Mouse (Mus musculus): ENCODE data around the gene 1700061G19Rik.
"Not testable (repeated sequence)": the region's sequence is repeated elsewhere in the genome, so short reads cannot be mapped to it uniquely, and the experiment has no call there.

The 1700061G19Rik gene

DNA sequence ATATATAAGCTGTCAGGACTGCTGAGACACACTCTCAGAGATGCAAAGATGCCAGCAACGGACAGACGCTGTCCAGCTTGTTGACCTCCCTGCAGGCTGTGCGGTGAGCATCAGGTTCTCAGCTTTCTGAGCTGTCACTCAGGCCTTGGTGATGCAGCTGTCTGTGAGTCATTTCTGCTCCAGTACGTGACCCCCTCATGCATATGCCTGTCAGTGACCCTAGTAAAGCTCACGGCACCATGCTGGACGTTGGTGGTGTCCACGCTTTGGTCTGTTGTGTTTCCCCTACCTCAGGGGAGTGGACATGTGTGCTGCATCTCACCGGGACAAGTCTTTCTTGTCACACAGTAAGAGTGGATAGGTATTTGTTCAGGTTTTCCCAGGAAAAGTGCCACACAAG is 3.5 kb upstream of the 1700061G19Rik start:
- DNase-seq (ENCODE audit: low spot score in 2 of 2): no peak

DNA sequence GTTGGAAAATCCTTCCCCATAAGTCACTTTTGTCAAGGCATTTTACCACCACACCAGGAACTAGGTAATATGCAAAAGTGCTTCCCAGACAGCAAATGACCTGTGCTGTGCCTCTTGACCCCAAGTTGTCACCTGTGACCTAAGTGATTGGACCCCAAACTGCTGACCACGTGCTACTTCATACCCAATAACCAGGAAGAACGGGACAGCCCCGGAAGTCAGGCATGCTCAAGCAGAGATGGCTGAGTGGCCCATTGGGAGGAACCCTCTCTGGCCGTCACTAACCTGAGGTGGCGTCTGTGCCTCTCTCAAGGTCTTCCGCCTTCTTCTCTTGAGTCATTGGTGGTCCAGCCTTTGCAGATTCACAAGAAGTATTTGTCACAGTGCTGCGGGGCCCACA is 2.8 kb upstream of the 1700061G19Rik start:
- DNase-seq (ENCODE audit: low spot score in 2 of 2): no peak

DNA sequence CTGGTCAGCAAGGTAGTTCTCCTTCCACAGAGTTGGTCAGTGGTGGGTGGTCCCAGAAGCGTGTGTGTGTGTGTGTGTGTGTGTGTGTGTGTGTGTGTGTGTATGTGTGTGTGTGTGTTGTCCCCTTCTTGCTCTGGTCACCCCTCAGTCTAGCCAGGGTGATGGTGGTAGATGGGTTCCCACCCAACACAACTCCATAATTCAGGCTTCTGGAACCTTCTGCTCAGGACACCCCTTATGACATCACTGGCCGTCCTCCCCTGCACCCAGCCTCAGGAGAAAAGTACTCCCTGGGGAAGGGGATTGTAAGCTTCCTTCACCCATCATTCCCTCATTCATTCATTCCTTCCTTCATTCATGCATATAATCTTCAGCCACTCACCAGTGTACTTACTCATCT is 1.0 kb upstream of the 1700061G19Rik start, which contains the start of gene Acsbg2:
Acsbg2 (minus strand) TSS at position 211 of the 400 bp plus-strand sequence.
- DNase-seq (ENCODE audit: low spot score in 2 of 2): no peak

DNA sequence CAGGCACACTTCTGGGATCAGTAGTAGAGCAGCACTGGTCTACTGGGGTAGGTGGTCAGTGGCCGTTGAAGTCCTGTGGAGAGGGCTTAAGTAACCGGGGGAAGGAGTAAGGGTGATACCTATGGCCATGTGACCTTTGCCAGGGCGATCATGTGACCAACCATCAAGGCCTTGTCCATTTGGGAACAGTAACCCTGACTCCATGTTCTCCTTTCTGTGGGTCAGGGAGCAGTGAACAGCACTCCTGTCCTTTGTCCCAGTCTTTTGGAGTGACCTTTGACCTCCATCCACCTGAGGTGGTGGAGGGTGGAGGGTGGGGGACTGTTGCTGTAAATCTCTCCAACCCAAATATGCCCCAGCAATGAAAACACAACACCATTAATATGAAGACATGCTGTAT is 1.2 kb downstream of the 1700061G19Rik start:
- no peak for DNase-seq (ENCODE audit: low spot score in 2 of 2)

DNA sequence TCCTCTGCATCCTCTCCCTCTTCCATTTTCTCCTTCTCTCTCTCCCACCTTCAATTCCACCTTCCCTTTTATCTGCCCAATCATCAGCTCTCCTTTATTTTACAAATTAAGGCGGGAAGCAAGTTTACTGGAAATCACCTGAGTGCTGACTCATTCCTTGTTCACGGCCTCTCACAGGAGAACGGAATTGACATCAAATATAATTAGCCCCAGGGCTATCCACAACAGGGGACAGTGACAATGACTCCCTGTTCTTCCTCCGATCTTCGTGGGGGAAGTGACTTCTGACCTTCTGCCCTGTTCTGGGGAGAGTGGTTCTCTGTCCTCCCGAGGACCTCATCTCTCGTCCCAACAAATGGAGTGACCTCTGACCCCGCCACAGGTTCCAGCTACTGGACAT is 1.7 kb downstream of the 1700061G19Rik start:
- no peak for DNase-seq (ENCODE audit: low spot score in 2 of 2)

DNA sequence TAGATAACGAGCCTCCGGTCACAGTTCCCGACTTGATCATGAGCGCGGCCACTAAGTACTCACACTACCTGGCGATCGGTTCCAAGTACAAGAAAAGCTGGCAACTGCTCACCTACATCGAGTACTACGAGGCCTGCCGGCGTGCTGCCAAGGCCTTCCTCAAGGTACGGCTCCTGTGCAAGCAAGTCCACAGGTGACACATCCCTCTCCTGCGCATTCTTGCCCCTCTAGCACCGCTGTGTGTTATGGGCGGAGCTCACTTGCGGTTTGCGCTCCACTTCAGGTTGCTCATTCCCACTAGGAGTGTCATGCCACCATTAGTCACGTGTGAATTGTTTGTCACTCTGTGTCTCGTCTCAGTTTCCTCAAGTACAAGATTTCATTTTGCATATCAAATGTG is 2.1 kb downstream of the 1700061G19Rik start:
- no peak for DNase-seq (ENCODE audit: low spot score in 2 of 2)

DNA sequence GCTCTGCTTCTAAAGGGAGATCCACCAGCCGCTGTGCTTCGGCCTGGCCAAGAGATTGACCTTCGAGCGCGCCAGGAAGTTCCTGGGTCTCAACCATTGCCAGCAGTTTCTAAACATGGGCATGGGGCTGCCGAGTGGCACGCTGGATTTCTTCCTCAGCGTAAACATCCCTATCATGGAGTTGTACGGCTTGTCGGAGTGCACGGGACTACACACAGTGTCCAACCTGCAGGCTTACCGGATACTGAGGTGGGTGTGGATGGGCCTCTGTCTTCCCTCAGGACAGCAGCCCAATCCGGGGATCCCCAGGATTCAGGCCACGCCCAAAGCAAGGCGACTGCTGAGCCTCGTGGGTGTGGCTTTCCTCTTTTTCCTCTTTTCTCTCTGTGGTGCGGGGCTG is 8.3 kb downstream of the 1700061G19Rik start:
- no peak for DNase-seq (ENCODE audit: low spot score in 2 of 2)

DNA sequence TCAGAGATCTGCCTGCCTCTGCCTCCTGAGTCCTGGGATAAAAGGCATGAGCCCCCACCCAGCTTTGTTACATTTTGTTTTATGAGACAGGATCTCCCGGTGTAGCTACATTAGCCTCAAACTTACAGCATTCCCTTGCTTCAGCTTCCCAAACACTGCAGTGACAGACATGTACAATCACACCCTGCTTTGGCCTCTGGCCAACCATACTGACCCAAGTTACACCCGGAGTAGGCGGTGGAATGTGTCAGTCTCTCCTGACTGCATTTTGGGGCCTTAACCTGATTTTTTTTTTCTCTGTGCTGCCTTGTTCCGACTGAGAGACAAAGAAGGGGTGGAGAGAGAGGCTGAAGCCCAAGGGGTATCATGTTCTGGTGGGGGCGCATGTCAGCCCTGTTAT is 9.1 kb downstream of the 1700061G19Rik start:
- DNase-seq (ENCODE audit: low spot score in 2 of 2): no peak

DNA sequence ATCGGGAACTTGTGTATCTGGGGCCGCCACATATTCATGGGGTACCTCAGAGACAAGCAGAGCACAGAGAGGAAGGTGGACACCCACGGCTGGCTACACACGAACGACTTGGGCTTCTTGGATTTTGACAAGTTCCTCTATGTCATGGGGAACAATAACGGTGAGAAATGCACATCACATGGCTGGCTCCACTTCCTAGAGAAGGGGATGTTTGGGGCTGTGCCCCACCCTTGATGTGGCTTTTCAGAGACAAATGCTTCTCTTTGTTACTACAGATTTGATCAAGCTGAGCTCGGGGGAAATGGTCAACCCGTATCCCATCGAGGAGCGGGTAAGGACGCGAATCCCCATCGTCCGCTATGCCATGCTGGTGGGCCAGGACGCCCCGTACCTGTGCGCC is 9.5 kb downstream of the 1700061G19Rik start:
- DNase-seq (ENCODE audit: low spot score in 2 of 2): no peak

DNA sequence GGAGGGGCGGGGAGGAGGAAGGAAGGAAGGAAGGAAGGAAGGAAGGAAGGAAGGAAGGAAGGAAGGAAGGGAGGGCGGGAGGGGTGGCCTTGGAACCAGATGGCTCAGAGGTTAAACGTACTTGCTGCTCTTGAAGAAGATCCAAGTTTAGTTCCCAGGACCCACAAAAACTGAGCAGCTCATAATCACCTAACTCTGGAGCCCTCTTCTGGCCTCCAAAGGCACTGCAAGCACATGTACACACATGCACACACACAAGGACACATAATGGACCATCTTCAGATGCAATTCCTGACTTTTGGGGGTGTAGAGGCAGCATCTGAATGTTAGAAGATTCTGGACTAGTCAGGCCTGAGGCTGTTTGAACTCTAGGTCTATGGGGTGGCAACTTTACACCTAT is 12.8 kb downstream of the 1700061G19Rik start:
- no peak for DNase-seq (ENCODE audit: low spot score in 2 of 2)

DNA sequence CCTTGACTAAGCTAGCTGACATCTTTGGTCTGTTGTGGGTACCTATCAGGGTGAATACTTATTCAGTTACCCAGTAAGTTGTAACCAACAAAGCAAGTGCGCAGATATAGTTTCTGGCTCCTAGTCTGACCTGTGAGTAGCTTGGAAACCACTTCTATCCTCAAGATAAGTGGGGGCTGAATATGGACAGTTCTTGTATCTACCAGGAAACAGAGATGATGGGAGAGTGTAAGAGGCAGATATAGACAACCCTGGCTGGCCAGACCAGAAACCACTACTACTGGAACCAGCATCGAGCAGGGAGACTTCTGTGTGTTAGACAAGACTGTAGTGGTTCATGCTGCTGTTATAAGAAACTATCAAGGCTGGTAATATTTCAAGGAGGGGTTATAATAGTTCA is 14.7 kb downstream of the 1700061G19Rik start:
- DNase-seq (ENCODE audit: low spot score in 2 of 2): no peak

DNA sequence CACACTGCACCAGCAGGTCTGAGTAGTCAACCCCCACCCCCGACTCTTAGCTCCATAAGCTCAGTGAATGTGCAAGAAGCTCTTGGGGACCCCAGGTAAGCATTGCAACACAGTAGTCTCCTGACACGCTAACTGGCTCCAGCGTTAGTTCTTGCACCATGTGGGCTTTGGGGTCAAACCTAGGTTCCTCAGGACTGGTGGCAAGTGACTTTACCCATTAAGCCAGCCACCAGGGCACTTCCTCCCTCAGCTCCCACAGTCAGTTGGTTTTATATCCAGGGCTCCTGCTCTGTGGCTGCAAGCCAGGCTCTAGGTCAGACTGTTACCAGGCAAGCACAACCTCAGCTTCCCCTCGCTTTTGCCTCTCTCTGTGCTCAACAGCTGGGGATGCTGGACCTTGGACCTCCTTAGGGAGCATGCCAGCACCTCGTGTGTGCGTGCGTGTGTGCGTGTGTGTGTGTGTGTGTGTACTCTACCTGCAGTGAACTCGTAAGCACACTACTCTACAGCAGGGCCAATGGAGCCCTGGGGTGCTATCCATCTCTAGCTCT is 20.2 kb downstream of the 1700061G19Rik start:
- DNase-seq (ENCODE audit: low spot score in 2 of 2): no peak

DNA sequence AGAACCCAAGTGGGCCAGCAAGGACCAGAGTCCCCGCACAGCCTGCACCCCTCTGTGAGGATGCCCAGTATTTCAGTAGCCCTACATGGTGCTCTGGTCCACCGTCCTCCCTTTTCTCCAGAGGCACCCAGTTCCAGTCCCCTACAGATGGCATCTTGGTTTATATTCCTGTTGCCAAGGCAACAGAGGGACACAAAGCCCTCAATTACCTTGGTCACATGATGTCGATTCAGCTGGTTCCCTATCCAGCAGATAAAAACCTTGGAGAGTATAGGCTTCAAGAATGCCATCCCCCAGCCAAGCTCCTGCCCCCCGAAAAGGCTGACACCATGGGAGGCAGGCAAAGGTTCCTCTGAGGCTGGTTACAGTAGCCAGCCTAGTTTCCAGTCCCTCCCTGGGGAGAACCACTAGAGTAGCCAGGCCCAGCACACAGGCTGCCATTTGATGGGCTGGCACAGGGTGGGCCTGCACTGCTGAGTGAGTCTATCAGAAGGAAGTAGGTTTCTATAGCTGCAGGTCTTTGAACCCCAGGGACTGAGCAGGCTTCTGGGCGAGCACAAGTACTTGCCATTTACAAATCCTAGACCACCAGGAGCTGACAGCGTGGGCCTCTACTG is 21.3 kb downstream of the 1700061G19Rik start:
- DNase-seq (ENCODE audit: low spot score in 2 of 2): peak; percentile 32 to 34

DNA sequence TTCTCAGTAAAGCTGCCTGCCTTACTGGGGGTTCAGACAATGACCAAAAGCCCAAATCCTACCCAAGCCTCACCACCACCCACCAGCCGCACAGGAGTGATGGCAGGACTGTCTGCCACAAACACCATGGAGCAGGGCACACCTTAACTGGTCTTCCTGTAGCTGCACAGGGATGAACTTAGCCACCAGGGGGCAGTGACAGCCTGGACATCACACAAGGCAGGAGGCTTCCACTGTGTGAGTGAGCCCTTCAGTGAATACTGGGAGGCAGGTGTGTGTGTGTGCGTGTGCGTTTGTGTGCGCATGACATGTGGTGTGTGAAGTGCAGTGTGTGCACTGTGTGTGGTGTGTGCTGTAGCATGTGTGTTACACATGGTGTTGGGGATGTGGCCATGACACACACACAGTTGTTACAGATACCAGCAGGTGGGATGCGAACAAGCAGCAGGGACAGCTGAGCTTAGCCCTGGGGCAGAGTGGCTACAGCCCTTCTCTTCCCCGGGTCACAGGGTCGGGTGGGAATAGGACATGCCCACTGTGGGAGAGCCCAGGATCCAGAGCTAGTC is 22.4 kb downstream of the 1700061G19Rik start:
- peak; percentile 87 to 90 for DNase-seq (ENCODE audit: low spot score in 2 of 2)

DNA sequence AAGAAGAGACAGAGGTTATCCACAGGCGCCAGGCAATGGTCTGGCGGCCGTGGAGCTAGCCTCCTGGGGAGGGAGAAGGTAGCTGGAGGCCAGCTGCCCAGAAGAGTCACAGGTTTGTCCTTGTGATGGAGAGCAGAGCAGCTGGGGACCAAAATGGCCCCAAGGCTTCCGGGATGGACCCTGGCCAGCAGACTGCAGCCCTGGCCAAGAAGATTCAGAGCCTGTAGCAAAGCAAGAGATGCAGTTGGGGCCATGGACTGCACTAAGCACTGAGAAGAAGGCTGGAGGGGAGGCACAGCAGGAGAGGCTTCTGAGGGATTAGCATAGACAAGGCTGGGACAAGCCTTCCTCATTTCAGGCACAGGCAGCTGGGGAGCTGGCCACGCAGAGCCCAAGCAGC is 27.4 kb downstream of the 1700061G19Rik start:
- no peak for DNase-seq (ENCODE audit: low spot score in 2 of 2)

DNA sequence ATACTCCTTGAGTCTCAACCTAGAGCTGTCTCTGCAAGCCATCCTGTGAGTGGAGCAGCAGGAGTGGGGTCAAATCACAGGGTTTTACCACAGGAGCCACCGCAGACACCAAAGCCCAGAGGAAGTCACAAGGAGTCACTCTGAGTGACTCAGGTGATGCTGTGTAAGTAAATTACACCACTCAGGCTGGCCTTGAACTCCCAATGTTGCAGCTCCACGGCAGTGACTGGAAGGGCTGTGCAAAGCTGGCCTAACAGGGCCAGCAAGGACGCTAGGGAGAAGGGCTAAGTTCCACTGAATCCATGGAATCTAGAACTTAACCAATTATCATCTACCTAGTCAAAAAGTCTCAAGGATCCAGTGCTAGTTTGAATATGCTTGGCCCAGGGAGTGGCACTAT is 30.9 kb downstream of the 1700061G19Rik start:
- DNase-seq (ENCODE audit: low spot score in 2 of 2): no peak

DNA sequence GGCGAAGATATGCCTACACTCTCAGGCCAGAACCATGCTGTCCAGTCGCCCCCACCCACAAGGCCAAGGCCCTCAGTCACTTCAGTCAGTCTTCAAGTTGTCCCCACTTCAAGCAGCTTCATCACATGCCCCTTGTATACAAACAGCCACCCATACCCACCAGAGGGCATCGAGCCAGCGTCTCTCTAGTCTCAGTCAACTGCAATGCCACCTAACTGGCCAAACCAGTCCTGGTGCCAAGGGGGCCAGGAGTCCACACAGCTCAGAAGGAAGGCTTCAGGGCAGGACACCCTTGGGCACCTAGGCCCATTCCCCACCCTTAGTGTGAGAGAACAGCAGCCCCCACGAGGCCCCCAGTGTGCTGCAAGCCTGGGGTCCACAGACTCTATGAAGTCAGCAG is 31.8 kb downstream of the 1700061G19Rik start:
- no peak for DNase-seq (ENCODE audit: low spot score in 2 of 2)

DNA sequence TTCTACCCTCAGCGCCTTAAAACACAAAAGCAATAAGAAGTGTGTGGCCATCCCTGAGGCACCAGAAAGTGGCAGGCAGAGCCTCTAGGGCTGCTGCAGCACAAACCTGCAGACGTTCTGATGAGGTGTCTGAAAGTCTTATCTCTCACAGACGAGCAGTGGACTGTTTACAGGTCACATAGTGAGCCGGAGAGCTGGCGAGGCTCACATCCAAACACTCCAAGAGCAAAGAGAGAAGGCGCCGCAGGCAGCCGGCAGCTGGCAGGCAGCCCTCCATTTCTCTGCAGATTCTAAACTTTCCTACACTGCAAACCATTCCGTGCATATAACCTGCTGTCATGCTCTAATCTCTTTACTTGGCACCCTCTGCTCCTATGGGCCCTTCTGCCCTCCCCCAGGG is 32.6 kb downstream of the 1700061G19Rik start:
- DNase-seq (ENCODE audit: low spot score in 2 of 2): no peak

DNA sequence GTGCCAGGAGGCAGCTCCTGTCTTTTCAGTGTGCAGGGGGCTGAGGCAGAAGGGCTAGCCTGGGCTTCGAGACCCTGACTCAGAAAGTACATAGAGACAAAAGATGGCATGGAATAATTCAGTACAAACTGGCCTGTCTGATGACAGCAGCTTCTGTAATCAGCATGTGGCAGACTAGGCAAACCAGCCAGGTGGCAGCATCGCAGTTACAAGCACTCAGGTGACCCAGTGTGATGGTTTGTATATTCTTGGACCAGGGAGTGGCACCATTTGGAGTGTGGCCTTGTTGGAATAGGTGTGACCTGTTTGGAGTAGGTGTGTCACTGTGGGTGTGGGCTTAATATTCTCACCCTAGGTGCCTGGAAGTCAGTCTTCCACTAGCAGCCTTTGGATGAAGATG is 34.5 kb downstream of the 1700061G19Rik start:
- DNase-seq (ENCODE audit: low spot score in 2 of 2): not testable (repeated sequence)

DNA sequence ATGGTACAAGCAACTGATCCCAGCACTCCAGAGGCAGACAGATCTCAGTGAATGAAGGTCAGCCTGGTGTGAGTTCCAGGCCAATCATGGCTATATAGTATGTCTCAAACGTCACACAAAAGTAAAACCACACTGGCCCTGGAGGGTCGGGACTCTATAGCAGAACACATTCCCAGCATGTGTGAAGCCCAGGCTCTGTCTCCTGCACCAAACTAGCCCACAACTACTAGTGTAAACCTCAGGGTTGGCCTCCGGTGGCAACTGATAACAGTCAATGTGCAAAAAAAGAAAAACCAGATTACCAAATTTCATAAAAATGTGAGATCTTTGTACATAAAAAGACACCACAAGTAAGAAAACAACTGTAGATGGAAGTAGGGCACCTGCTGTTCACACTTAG is 37.7 kb downstream of the 1700061G19Rik start:
- DNase-seq (ENCODE audit: low spot score in 2 of 2): no peak

DNA sequence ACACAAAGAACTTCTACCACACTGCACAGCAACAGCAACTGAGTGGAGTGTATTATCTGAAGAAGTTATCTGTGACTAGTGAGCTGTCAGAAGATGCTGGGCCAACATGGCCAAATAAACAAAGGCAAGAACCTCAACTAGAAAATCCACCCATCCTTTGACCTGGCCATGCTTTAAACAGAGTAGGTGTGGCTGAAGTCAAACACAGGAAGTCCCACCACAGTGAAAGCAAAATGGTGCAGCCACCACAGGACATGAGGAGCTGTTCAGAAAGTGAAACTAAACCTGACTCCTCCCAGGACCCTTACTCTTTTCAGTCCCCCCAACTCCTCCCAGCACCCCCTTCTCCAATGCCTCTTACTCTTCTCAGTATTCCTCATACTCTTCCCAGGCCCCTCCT is 38.2 kb downstream of the 1700061G19Rik start:
- no peak for DNase-seq (ENCODE audit: low spot score in 2 of 2)

DNA sequence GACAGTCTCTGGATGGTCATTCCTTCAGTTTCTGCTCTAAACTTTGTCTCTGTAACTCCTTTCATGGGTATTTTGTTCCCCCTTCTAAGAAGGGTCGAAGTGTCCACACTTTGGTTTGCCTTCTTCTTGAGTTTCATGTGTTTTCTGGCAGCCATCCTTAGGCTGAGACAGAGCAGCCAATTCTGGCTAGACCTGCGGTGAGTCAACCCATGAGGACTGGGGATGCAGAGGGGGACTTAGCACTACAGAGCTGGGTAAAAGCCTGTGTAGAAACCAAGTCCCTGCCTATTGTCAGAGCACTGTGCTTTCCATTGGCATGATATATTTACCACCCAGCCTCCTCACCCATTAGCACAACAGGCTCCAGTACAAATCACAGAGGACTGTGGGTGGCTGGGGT is 41.9 kb downstream of the 1700061G19Rik start:
- DNase-seq (ENCODE audit: low spot score in 2 of 2): no peak

DNA sequence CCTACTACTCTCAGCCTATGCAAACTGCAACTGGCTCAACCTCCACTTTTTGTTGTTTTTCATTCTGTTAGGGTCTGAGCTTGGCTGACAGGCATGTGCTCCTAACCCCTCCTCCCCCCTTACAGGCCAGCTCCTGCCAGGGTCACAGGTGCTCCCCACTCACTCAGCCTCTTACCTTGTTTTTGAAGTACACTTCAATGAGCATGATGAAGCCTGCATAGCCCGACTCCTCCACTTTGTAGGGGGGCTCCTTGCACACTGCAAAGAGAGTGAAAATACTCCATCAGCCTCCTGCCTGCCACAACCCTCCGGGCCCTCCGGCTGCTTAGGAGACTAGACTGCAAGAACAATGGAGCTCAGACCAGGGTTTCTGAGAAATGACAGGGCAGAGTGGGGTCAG is 44.4 kb downstream of the 1700061G19Rik start:
- no peak for DNase-seq (ENCODE audit: low spot score in 2 of 2)

DNA sequence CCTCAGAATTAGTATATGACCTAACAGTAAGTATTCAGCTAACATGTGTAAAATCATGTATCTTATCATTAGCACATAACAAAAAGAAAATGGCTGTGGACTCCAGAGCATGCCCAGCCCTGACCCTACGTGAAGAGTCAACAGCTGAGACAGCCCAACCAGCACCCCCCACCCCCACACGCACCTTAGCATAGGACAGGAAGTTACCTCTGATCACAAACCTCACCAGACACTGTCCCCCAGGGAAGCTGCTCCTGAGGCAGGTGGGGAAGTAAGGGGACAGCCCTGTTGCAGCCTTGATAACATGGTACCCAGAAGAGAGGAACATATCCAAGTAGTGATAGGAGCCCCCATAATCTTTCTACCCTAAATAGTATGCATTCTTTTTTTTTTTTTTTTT is 50.7 kb downstream of the 1700061G19Rik start:
- no peak for DNase-seq (ENCODE audit: low spot score in 2 of 2)
